Mouse (Mus musculus): ENCODE results near the gene Cep85l. TPM values are rescaled to one million over a fixed set of nuclear protein-coding genes. Genes with fewer than 3 reads are reported as not detected.

Gene Cep85l
- polyA plus RNA-seq, 1 experiment, result 0.43 TPM

GRCm38 (mm10) chr10:53419139-53419935 is 39.6 kb upstream of the Cep85l start:
- TF ChIP-seq CTCF (IDR thresholded peaks at IDR 0.05; ENCODE audit: extremely low read depth, insufficient read length, insufficient replicate concordance, low read depth, low read length), result no peak
- no peak for TF ChIP-seq POLR2A (IDR thresholded peaks at IDR 0.05; ENCODE audit: low read depth, low read length)
- no peaks in the 10 kb centered on the region for H3K4me1 ChIP-seq (ENCODE audit: control insufficient read depth, insufficient read depth, insufficient read length, low read length)
- 54% methylated on average over 4 of the region's 4 CpGs for WGBS
- no peaks in the 10 kb centered on the region for H3K36me3 ChIP-seq (ENCODE audit: control insufficient read depth, insufficient read depth, low read length)
- H3K27me3 ChIP-seq (ENCODE audit: control insufficient read depth, insufficient read depth, low read length), result no peaks in the 10 kb centered on the region
- H3K4me3 ChIP-seq (ENCODE audit: low read depth, low read length), result no peak overlapping the region
- H3K27ac ChIP-seq (ENCODE audit: insufficient read depth, low read depth, low read length), result no peak overlapping the region

- TF ChIP-seq POLR2A (IDR thresholded peaks at IDR 0.05; ENCODE audit: low read depth, low read length) (no peak), CTCF (IDR thresholded peaks at IDR 0.05; ENCODE audit: extremely low read depth, insufficient read length, insufficient replicate concordance, low read depth, low read length) (no peak)
- 48% methylated on average over 2 of the region's 2 CpGs for WGBS
- H3K27me3 ChIP-seq (ENCODE audit: control insufficient read depth, insufficient read depth, low read length), result no peaks in the 10 kb centered on the region
- H3K4me3 ChIP-seq (ENCODE audit: low read depth, low read length), result no peak overlapping the region
- no peaks in the 10 kb centered on the region for H3K4me1 ChIP-seq (ENCODE audit: control insufficient read depth, insufficient read depth, insufficient read length, low read length)
- H3K27ac ChIP-seq (ENCODE audit: insufficient read depth, low read depth, low read length), result no peak overlapping the region
- H3K36me3 ChIP-seq (ENCODE audit: control insufficient read depth, insufficient read depth, low read length), result no peaks in the 10 kb centered on the region
Observed at GRCm38 (mm10) chr10:53417015-53417414, 37.3 kb upstream of the Cep85l start.

- no peak overlapping the region for H3K27ac ChIP-seq (ENCODE audit: insufficient read depth, low read depth, low read length)
- no peak overlapping the region for H3K4me3 ChIP-seq (ENCODE audit: low read depth, low read length)
- H3K27me3 ChIP-seq (ENCODE audit: control insufficient read depth, insufficient read depth, low read length), result no peaks in the 10 kb centered on the region
- WGBS, result 71% methylated on average over 9 of the region's 9 CpGs
- TF ChIP-seq CTCF (IDR thresholded peaks at IDR 0.05; ENCODE audit: extremely low read depth, insufficient read length, insufficient replicate concordance, low read depth, low read length), result no peak
- no peak for TF ChIP-seq POLR2A (IDR thresholded peaks at IDR 0.05; ENCODE audit: low read depth, low read length)
- H3K4me1 ChIP-seq (ENCODE audit: control insufficient read depth, insufficient read depth, insufficient read length, low read length), result no peaks in the 10 kb centered on the region
- H3K36me3 ChIP-seq (ENCODE audit: control insufficient read depth, insufficient read depth, low read length), result no peaks in the 10 kb centered on the region
Observed at GRCm38 (mm10) chr10:53416152-53416712, 36.5 kb upstream of the Cep85l start.

- TF ChIP-seq CTCF (IDR thresholded peaks at IDR 0.05; ENCODE audit: extremely low read depth, insufficient read length, insufficient replicate concordance, low read depth, low read length) (no peak), POLR2A (IDR thresholded peaks at IDR 0.05; ENCODE audit: low read depth, low read length) (no peak)
- Histone ChIP-seq H3K4me1 (ENCODE audit: control insufficient read depth, insufficient read depth, insufficient read length, low read length) (no peaks in the 10 kb centered on the region), H3K36me3 (ENCODE audit: control insufficient read depth, insufficient read depth, low read length) (no peaks in the 10 kb centered on the region), H3K27me3 (ENCODE audit: control insufficient read depth, insufficient read depth, low read length) (no peaks in the 10 kb centered on the region), H3K27ac (ENCODE audit: insufficient read depth, low read depth, low read length) (no peak overlapping the region), H3K4me3 (ENCODE audit: low read depth, low read length) (no peak overlapping the region)
- WGBS, result 82% methylated on average over 9 of the region's 9 CpGs
Observed at GRCm38 (mm10) chr10:53415252-53415651, 35.5 kb upstream of the Cep85l start.

GRCm38 (mm10) chr10:53414092-53415085 is 34.6 kb upstream of the Cep85l start:
- no peaks in the 10 kb centered on the region for H3K27me3 ChIP-seq (ENCODE audit: control insufficient read depth, insufficient read depth, low read length)
- no peaks in the 10 kb centered on the region for H3K4me1 ChIP-seq (ENCODE audit: control insufficient read depth, insufficient read depth, insufficient read length, low read length)
- 34% methylated on average over 6 of the region's 6 CpGs for WGBS
- H3K27ac ChIP-seq (ENCODE audit: insufficient read depth, low read depth, low read length), result no peak overlapping the region
- H3K36me3 ChIP-seq (ENCODE audit: control insufficient read depth, insufficient read depth, low read length), result no peaks in the 10 kb centered on the region
- TF ChIP-seq POLR2A (IDR thresholded peaks at IDR 0.05; ENCODE audit: low read depth, low read length), result no peak
- no peak for TF ChIP-seq CTCF (IDR thresholded peaks at IDR 0.05; ENCODE audit: extremely low read depth, insufficient read length, insufficient replicate concordance, low read depth, low read length)
- H3K4me3 ChIP-seq (ENCODE audit: low read depth, low read length), result no peak overlapping the region

- TF ChIP-seq POLR2A (IDR thresholded peaks at IDR 0.05; ENCODE audit: low read depth, low read length) (no peak), CTCF (IDR thresholded peaks at IDR 0.05; ENCODE audit: extremely low read depth, insufficient read length, insufficient replicate concordance, low read depth, low read length) (no peak)
- Histone ChIP-seq H3K4me3 (ENCODE audit: low read depth, low read length) (no peak overlapping the region), H3K27me3 (ENCODE audit: control insufficient read depth, insufficient read depth, low read length) (no peaks in the 10 kb centered on the region), H3K27ac (ENCODE audit: insufficient read depth, low read depth, low read length) (no peak overlapping the region), H3K4me1 (ENCODE audit: control insufficient read depth, insufficient read depth, insufficient read length, low read length) (no peaks in the 10 kb centered on the region), H3K36me3 (ENCODE audit: control insufficient read depth, insufficient read depth, low read length) (no peaks in the 10 kb centered on the region)
- WGBS, result 82% methylated on average over 3 of the region's 3 CpGs
Observed at GRCm38 (mm10) chr10:53412936-53413335, 33.2 kb upstream of the Cep85l start.
